Mouse (Mus musculus): ENCODE data around the gene Prx. TPM values are rescaled to one million over a fixed set of nuclear protein-coding genes. Genes with fewer than 3 reads are reported as not detected.
A peak's percentile ranks its signal among the peaks of the same experiment; 100 is the strongest.

Gene Prx
- polyA plus RNA-seq, 1 experiment from 2014 or later, result 1.2 TPM

DNA sequence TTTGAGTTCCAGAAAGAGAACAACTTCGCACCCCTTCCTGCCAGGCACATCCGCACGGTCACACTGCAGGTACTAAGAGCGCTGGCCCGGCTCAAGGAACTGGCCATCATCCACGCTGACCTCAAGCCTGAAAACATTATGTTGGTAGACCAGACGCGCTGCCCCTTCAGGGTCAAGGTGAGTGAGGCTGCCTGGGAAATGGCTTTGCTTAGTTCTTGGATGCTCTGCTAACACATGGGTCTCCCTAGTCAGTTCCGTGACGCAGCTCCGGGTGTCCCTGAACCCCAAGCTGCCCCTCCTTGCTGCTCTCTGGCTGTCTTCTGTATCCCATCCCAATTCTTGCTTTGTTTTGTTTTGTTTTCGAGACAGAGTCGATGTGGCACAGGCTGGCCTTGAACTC, 24.7 kb downstream of the Prx start:
- no peaks in the 10 kb centered on the region for H3K27me3 ChIP-seq (ENCODE audit: control insufficient read depth, insufficient read depth, low read length)
- H3K27ac ChIP-seq (ENCODE audit: low read depth, low read length), result no peak overlapping the region
- no peak for ATAC-seq (ENCODE audit: low FRiP score, low TSS enrichment)
- WGBS, result 93% methylated on average over 13 of the region's 13 CpGs
- H3K4me3 ChIP-seq (ENCODE audit: low read length), result no peak overlapping the region
- H3K4me2 ChIP-seq (replicated peaks; ENCODE audit: low read depth, low read length), result no peak overlapping the region
- H3K36me3 ChIP-seq (ENCODE audit: control insufficient read depth, insufficient read depth, low read length), result no peaks in the 10 kb centered on the region
- H3K9me3 ChIP-seq (ENCODE audit: control insufficient read depth, low read length), result peaks cover 4% of the 10 kb centered on the region; the same call in 1 of the 2 replicates
- no peaks in the 10 kb centered on the region for H3K4me1 ChIP-seq (ENCODE audit: control insufficient read depth, insufficient read depth, low read length)
- no peak overlapping the region for H3K9ac ChIP-seq (ENCODE audit: low read depth, low read length)

DNA sequence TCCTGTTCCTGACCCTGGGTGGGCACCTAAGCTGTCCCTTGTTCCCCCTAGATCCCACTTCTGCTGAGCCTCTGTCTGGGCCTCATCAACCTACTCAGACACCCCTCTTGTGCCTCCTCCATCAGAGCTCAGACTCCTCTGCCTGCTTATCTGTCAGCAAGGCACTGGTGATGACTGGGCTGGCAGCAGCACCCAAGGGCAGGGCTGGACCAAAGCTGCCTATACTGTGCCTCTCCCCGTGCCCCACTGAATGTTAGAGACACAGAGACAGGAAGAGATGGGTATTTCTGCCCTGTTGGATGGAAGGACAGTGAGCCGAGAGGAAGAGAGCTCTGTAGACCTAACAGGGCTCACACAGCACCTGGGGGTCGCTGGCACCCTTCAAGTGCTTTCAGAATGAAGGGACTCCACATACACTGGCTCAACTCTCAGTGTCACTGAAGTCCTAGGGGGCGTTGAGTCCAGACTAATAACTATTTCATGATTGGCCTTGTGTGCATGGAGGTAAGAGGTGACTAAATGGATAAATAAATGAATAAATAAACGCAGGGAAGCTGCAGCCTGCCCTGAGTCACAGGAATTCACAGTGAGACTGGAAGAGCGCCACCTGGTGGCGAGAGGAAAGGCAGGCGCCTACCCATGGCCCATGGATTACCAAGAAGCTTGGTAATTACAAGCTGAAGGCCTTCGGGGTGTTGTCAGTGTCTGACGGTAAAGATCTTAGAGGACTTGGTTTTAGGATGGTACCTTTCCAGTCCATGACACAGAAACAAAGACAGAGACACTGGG, 27.1 kb downstream of the Prx start:
- no peak overlapping the region for H3K4me2 ChIP-seq (replicated peaks; ENCODE audit: low read depth, low read length)
- H3K4me3 ChIP-seq (ENCODE audit: low read length), result no peak overlapping the region
- no peak overlapping the region for H3K27ac ChIP-seq (ENCODE audit: low read depth, low read length)
- peaks cover 7% of the 10 kb centered on the region; the same call in 1 of the 2 replicates for H3K36me3 ChIP-seq (ENCODE audit: control insufficient read depth, insufficient read depth, low read length)
- no peaks in the 10 kb centered on the region for H3K4me1 ChIP-seq (ENCODE audit: control insufficient read depth, insufficient read depth, low read length)
- peak; percentile 71; the same call in 1 of the 2 replicates for ATAC-seq (ENCODE audit: low FRiP score, low TSS enrichment)
- WGBS, result 28% methylated on average over 10 of the region's 10 CpGs
- no peaks in the 10 kb centered on the region for H3K27me3 ChIP-seq (ENCODE audit: control insufficient read depth, insufficient read depth, low read length)
- no peak overlapping the region for H3K9ac ChIP-seq (ENCODE audit: low read depth, low read length)
- no peaks in the 10 kb centered on the region for H3K9me3 ChIP-seq (ENCODE audit: control insufficient read depth, low read length)

DNA sequence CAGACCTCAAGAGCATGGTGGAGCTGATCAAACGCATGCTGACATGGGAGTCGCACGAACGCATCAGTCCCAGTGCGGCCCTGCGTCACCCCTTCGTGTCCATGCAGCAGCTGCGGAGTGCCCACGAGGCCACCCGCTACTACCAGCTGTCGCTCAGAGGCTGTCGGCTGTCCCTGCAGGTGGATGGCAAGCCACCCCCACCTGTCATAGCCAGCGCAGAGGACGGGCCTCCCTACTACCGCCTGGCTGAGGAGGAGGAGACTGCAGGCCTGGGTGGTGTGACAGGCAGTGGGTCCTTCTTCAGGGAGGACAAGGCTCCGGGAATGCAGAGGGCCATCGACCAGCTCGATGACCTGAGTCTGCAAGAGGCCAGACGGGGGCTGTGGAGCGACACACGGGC, 29.9 kb downstream of the Prx start:
- H3K4me1 ChIP-seq (ENCODE audit: control insufficient read depth, insufficient read depth, low read length), result no peaks in the 10 kb centered on the region
- no peak overlapping the region for H3K9ac ChIP-seq (ENCODE audit: low read depth, low read length)
- no peak overlapping the region for H3K4me3 ChIP-seq (ENCODE audit: low read length)
- no peaks in the 10 kb centered on the region for H3K9me3 ChIP-seq (ENCODE audit: control insufficient read depth, low read length)
- no peak overlapping the region for H3K27ac ChIP-seq (ENCODE audit: low read depth, low read length)
- no peak for ATAC-seq (ENCODE audit: low FRiP score, low TSS enrichment)
- WGBS, result 74% methylated on average over 21 of the region's 21 CpGs
- H3K4me2 ChIP-seq (replicated peaks; ENCODE audit: low read depth, low read length), result no peak overlapping the region
- H3K27me3 ChIP-seq (ENCODE audit: control insufficient read depth, insufficient read depth, low read length), result no peaks in the 10 kb centered on the region
- peaks cover 23% of the 10 kb centered on the region for H3K36me3 ChIP-seq (ENCODE audit: control insufficient read depth, insufficient read depth, low read length)

DNA sequence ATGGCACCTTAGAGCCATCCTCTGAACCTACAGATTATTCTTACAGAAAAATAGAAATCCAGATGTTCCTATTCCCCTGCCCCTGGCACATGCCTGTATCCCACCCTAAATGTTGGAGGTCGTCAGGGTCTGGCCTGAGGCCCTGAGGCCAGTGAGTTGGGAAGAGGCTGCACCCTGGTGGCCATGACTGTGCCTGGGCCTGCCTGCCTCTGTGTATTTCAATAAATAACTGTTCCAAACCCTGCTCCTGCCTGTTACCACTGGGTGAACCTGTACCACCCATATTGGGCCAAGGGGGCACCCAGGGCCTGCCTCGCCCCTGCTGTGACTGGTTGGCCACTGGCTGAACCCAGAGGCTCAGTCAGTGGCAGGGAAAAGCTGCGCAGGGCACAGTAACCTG, 31.8 kb downstream of the Prx start:
- ATAC-seq (ENCODE audit: low FRiP score, low TSS enrichment), result no peak

DNA sequence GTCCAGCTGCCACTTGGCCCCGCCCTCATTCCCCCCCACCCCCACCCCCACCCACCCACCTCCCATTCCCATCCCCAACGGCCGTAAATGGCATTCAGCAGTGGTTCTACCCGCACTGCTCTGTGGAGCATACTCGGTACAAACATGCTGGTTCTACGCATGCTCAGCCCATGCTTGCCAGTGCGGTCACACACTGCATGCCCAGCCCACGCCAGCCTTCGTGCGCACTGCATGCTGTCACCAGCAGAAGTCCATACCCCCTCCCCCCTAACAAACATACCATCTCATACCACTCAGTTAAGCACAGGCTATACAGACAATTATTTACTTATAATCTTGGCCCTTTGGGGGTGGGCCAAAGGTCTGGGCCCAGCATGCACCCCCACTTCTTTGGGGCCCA, 32.6 kb downstream of the Prx start:
- H3K4me3 ChIP-seq (ENCODE audit: low read length), result no peak overlapping the region
- WGBS, result 91% methylated on average over 10 of the region's 10 CpGs
- no peak overlapping the region for H3K9ac ChIP-seq (ENCODE audit: low read depth, low read length)
- H3K4me2 ChIP-seq (replicated peaks; ENCODE audit: low read depth, low read length), result no peak overlapping the region
- H3K9me3 ChIP-seq (ENCODE audit: control insufficient read depth, low read length), result no peaks in the 10 kb centered on the region
- no peak for ATAC-seq (ENCODE audit: low FRiP score, low TSS enrichment)
- H3K4me1 ChIP-seq (ENCODE audit: control insufficient read depth, insufficient read depth, low read length), result no peaks in the 10 kb centered on the region
- peaks cover 28% of the 10 kb centered on the region for H3K36me3 ChIP-seq (ENCODE audit: control insufficient read depth, insufficient read depth, low read length)
- H3K27ac ChIP-seq (ENCODE audit: low read depth, low read length), result no peak overlapping the region
- H3K27me3 ChIP-seq (ENCODE audit: control insufficient read depth, insufficient read depth, low read length), result no peaks in the 10 kb centered on the region

More for the DNA sequence above, 31.8 kb downstream of the Prx start:
- WGBS, result 85% methylated on average over 3 of the region's 3 CpGs
- H3K4me1 ChIP-seq (ENCODE audit: control insufficient read depth, insufficient read depth, low read length), result no peaks in the 10 kb centered on the region
- H3K9me3 ChIP-seq (ENCODE audit: control insufficient read depth, low read length), result no peaks in the 10 kb centered on the region
- no peak overlapping the region for H3K27ac ChIP-seq (ENCODE audit: low read depth, low read length)
- H3K9ac ChIP-seq (ENCODE audit: low read depth, low read length), result no peak overlapping the region
- H3K4me2 ChIP-seq (replicated peaks; ENCODE audit: low read depth, low read length), result no peak overlapping the region
- H3K36me3 ChIP-seq (ENCODE audit: control insufficient read depth, insufficient read depth, low read length), result peaks cover 23% of the 10 kb centered on the region
- H3K4me3 ChIP-seq (ENCODE audit: low read length), result no peak overlapping the region
- no peaks in the 10 kb centered on the region for H3K27me3 ChIP-seq (ENCODE audit: control insufficient read depth, insufficient read depth, low read length)

DNA sequence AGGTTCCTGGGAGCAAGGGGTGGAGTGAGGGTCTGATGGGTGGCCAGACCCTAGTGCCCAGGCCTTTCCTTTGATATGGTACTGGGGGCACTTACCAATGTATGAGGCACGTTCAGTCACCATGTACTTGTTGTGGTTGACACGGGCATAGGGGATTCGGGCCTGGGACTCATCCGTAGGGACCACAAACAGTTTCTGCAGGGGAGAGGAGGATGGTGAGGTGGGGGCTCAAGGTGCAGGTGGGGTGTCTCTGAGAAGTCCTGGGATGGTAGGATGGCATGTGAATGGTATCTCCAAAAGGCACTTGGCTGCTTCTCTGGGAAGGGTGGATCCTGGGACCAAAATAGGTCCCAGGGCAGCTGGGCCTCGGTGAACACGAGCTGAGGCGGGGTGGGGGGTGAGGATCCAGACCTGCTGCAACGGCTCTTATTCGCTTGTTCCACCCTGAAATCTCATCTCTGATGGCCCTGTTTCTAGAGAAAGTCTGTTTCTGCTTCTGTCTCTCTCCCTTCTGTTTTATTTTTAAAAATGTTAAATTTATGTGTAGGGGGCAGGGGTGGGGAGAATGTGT, 33.4 kb downstream of the Prx start:
- H3K27me3 ChIP-seq (ENCODE audit: control insufficient read depth, insufficient read depth, low read length), result no peaks in the 10 kb centered on the region
- ATAC-seq (ENCODE audit: low FRiP score, low TSS enrichment), result no peak
- no peak overlapping the region for H3K4me2 ChIP-seq (replicated peaks; ENCODE audit: low read depth, low read length)
- H3K4me1 ChIP-seq (ENCODE audit: control insufficient read depth, insufficient read depth, low read length), result no peaks in the 10 kb centered on the region
- 90% methylated on average over 9 of the region's 9 CpGs for WGBS
- H3K9ac ChIP-seq (ENCODE audit: low read depth, low read length), result no peak overlapping the region; the same call in 1 of the 2 replicates
- H3K4me3 ChIP-seq (ENCODE audit: low read length), result no peak overlapping the region
- H3K27ac ChIP-seq (ENCODE audit: low read depth, low read length), result no peak overlapping the region
- no peaks in the 10 kb centered on the region for H3K9me3 ChIP-seq (ENCODE audit: control insufficient read depth, low read length)
- H3K36me3 ChIP-seq (ENCODE audit: control insufficient read depth, insufficient read depth, low read length), result peaks cover 33% of the 10 kb centered on the region

DNA sequence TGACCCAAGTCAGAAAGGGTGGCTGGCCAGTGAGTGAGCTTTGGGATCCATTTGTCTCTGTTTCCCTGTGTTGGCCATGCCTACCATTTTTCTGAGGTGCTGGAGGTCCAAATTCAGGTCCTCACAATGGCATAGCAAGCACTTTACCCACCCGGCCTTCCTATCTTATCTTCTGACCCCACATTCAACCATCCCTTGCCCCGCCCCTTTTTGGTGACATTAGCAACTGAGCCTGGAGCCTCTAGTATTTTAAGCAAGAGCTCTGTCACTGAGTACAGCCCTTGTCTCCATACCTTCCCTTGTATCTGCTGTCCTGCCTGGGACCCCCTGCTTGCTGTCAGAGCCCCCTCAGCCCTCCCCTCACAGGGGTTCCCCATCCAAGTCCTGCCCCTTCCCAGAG, 36.3 kb downstream of the Prx start:
- H3K4me1 ChIP-seq (ENCODE audit: control insufficient read depth, insufficient read depth, low read length), result no peaks in the 10 kb centered on the region
- no peak overlapping the region for H3K4me3 ChIP-seq (ENCODE audit: low read length)

DNA sequence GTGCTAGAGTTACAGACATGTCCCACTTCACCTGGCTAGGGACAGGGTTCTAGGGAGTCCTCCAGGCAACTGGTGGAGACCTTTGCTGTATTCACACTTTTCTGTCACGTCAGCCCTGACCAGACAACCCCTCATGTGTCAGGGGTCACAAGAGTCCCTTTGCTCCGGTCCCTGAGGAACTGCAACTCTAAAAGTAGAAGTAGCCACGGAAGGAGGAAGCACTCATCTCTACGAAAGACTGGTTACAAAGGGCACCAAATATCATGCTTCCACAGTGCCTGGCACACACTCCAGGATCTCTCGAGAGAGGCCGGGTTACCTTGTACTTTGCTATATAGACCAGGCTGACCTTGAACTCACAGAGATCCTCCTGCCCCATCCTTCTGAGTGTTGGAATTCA, 37.5 kb downstream of the Prx start:
- 85% methylated on average over 6 of the region's 6 CpGs for WGBS
- no peak overlapping the region for H3K4me2 ChIP-seq (replicated peaks; ENCODE audit: low read depth, low read length)
- peaks cover 31% of the 10 kb centered on the region for H3K36me3 ChIP-seq (ENCODE audit: control insufficient read depth, insufficient read depth, low read length)
- H3K9me3 ChIP-seq (ENCODE audit: control insufficient read depth, low read length), result no peaks in the 10 kb centered on the region
- H3K27me3 ChIP-seq (ENCODE audit: control insufficient read depth, insufficient read depth, low read length), result no peaks in the 10 kb centered on the region
- H3K4me3 ChIP-seq (ENCODE audit: low read length), result no peak overlapping the region
- H3K9ac ChIP-seq (ENCODE audit: low read depth, low read length), result no peak overlapping the region
- ATAC-seq (ENCODE audit: low FRiP score, low TSS enrichment), result no peak
- no peaks in the 10 kb centered on the region for H3K4me1 ChIP-seq (ENCODE audit: control insufficient read depth, insufficient read depth, low read length)
- no peak overlapping the region for H3K27ac ChIP-seq (ENCODE audit: low read depth, low read length)

More for the DNA sequence above, 36.3 kb downstream of the Prx start:
- WGBS, result 87% methylated on average over 2 of the region's 2 CpGs
- Histone ChIP-seq H3K27me3 (ENCODE audit: control insufficient read depth, insufficient read depth, low read length) (no peaks in the 10 kb centered on the region), H3K9ac (ENCODE audit: low read depth, low read length) (no peak overlapping the region), H3K9me3 (ENCODE audit: control insufficient read depth, low read length) (no peaks in the 10 kb centered on the region), H3K4me2 (replicated peaks; ENCODE audit: low read depth, low read length) (no peak overlapping the region), H3K36me3 (ENCODE audit: control insufficient read depth, insufficient read depth, low read length) (peaks cover 34% of the 10 kb centered on the region), H3K27ac (ENCODE audit: low read depth, low read length) (no peak overlapping the region)
- ATAC-seq (ENCODE audit: low FRiP score, low TSS enrichment), result no peak

DNA sequence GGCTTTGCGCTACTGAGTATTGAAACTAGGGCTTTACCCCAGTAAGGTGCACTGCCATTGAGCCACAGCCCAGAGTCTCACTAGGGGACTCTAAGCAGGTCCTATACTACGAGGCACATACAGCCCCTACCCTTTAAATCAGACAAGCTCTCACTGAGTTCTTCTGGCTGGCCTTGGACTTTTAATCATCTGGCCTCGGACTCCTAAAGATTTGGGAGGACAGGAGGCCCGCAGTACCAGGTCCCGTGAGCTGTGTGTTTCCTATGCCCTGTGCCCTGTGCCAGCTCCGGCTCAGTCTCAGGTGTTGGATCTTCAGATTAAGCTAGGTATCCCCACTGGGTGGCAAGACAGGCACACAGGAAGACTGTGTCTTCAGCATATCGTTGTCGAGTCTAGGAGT, 38.9 kb downstream of the Prx start:
- no peak overlapping the region for H3K9ac ChIP-seq (ENCODE audit: low read depth, low read length)
- H3K27me3 ChIP-seq (ENCODE audit: control insufficient read depth, insufficient read depth, low read length), result no peaks in the 10 kb centered on the region
- no peak overlapping the region for H3K4me3 ChIP-seq (ENCODE audit: low read length)
- H3K4me2 ChIP-seq (replicated peaks; ENCODE audit: low read depth, low read length), result no peak overlapping the region
- no peak overlapping the region for H3K27ac ChIP-seq (ENCODE audit: low read depth, low read length)
- peaks cover 20% of the 10 kb centered on the region for H3K36me3 ChIP-seq (ENCODE audit: control insufficient read depth, insufficient read depth, low read length)
- H3K9me3 ChIP-seq (ENCODE audit: control insufficient read depth, low read length), result no peaks in the 10 kb centered on the region
- no peaks in the 10 kb centered on the region for H3K4me1 ChIP-seq (ENCODE audit: control insufficient read depth, insufficient read depth, low read length)
- ATAC-seq (ENCODE audit: low FRiP score, low TSS enrichment), result no peak
- 78% methylated on average over 8 of the region's 8 CpGs for WGBS

Measured in kidney, embryonic 14.5 days (tissue).